Mouse (Mus musculus) CH12.LX (cell line): ENCODE measurements at regions not wholly inside any gene's neighbourhood (a gene's known extent, or its start where the extent isn't known, plus 50 kb on each side); places are given as distances from the start of the nearest gene placed in this dataset.

Source experiments
- CHD2 ChIP-seq: IDR thresholded peaks from 2 replicates; pipeline ENCODE4 v1.6.1; 2011; ENCODE audit warnings: low read length, improper control_type of control experiment
- CTCF ChIP-seq, 2 experiments: IDR thresholded peaks in 1 of 2; conservative IDR thresholded peaks in 1 of 2; 2 replicates each; pipeline ENCODE4 v1.5.1; 2011 to 2012; ENCODE audit warnings: low read depth in 2 of 2, low read length in 2 of 2, improper control_type of control experiment in 1 of 2, inconsistent platforms in 1 of 2, mild to moderate bottlenecking in 1 of 2, moderate library complexity in 1 of 2
- GABPA ChIP-seq: IDR thresholded peaks from 2 replicates; pipeline ENCODE4 v1.6.1; 2012; ENCODE audit warnings: low read depth, low read length, improper control_type of control experiment, inconsistent platforms; ENCODE audit not compliant: insufficient replicate concordance
- MEF2A ChIP-seq: IDR thresholded peaks from 2 replicates; pipeline ENCODE4 v1.6.1; 2014; ENCODE audit warnings: low read depth, mild to moderate bottlenecking, inconsistent platforms, low read length, improper control_type of control experiment, borderline replicate concordance
- POLR2AphosphoS2 ChIP-seq: IDR thresholded peaks from 2 replicates; pipeline ENCODE4 v1.6.1; 2011; ENCODE audit warnings: low read depth, low read length, improper control_type of control experiment
- SMC3 ChIP-seq: IDR thresholded peaks from 2 replicates; pipeline ENCODE4 v1.6.1; 2011; ENCODE audit warnings: low read depth, low read length, improper control_type of control experiment
- TCF12 ChIP-seq: IDR thresholded peaks from 2 replicates; pipeline ENCODE4 v1.6.1; 2014; ENCODE audit warnings: low read depth, mild to moderate bottlenecking, inconsistent platforms, low read length, improper control_type of control experiment
- USF2 ChIP-seq: conservative IDR thresholded peaks from 2 replicates; pipeline ENCODE4 v1.6.1; 2011; ENCODE audit warnings: low read depth, low read length, improper control_type of control experiment
- ZC3H11A ChIP-seq: IDR thresholded peaks from 2 replicates; pipeline ENCODE4 v1.6.1; 2012; ENCODE audit warnings: low read depth, mild to moderate bottlenecking, inconsistent platforms, low read length, improper control_type of control experiment
- ZKSCAN1 ChIP-seq: IDR thresholded peaks from 2 replicates; pipeline ENCODE4 v1.6.1; 2012; ENCODE audit warnings: low read depth, inconsistent platforms, low read length, improper control_type of control experiment, borderline replicate concordance

DNA sequence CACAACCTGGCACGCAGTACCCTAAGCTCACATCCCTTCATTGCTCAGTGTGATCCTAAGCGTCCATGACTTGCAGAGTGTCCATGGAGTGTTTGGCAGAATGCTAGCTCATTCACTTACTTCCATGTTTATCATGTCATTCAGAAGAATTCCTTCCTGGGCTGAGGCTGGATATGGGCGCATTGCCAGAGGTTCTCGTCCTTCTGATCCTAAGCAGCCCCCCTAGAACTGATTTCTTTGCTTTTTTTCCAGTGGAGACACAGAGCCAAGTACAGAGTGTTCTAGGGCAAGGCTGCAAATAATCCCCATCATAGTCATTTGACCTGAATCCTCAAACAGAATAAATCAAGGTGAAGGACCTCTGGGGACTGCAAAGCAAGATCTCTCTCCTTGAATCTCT, 226.0 kb downstream of the Pdzph1 start:
- TF ChIP-seq CTCF (conservative IDR thresholded peaks at IDR 0.05 in 1 of 2, IDR thresholded peaks at IDR 0.05 in 1 of 2; ENCODE audit: low read depth in 2 of 2, low read length in 2 of 2), result no peak
- no peak for TF ChIP-seq POLR2AphosphoS2
- no peak for TF ChIP-seq SMC3
- TF ChIP-seq CHD2, result no peak
- no peak for TF ChIP-seq ZKSCAN1
- no peak for TF ChIP-seq MEF2A
- TF ChIP-seq GABPA, result no peak
- no peak for TF ChIP-seq USF2
- TF ChIP-seq ZC3H11A, result no peak
- TF ChIP-seq TCF12, result no peak
